Mouse (Mus musculus) embryonic facial prominence, embryonic 13.5 days (tissue): ENCODE measurements around the gene Gng8. TPM values are rescaled to one million over a fixed set of nuclear protein-coding genes. Genes with fewer than 3 reads are reported as not detected.

ENCODE experiments used
- ATAC-seq: fragments of 200-750 bp; cut with Nextera tagmentation; 2 replicates; pipeline ENCODE4 v1.8.0; 2017; ENCODE audit warnings: low read depth; ENCODE audit not compliant: insufficient number of reproducible peaks, insufficient read depth, low FRiP score, low TSS enrichment
- H3K27ac ChIP-seq: fragments of 300-500 bp; sonication (generic); 2 replicates; pipeline ENCODE4 v1.5.1; 2015; ENCODE audit warnings: moderate library complexity, mild to moderate bottlenecking, inconsistent platforms
- H3K27me3 ChIP-seq: fragments of 300-500 bp; sonication (generic); 2 replicates; pipeline ENCODE4 v1.6.1; 2015; ENCODE audit warnings: mild to moderate bottlenecking, inconsistent platforms
- H3K36me3 ChIP-seq: fragments of 300-500 bp; sonication (generic); 2 replicates; pipeline ENCODE4 v1.6.1; 2015; ENCODE audit warnings: mild to moderate bottlenecking, inconsistent platforms
- H3K4me1 ChIP-seq: fragments of 300-500 bp; sonication (generic); 2 replicates; pipeline ENCODE4 v1.6.1; 2015; ENCODE audit warnings: inconsistent platforms
- H3K4me2 ChIP-seq: fragments of 300-500 bp; sonication (generic); 2 replicates; pipeline ENCODE4 v1.6.1; 2015; ENCODE audit warnings: moderate library complexity, mild to moderate bottlenecking, inconsistent platforms
- H3K4me3 ChIP-seq: fragments of 300-500 bp; sonication (generic); 2 replicates; pipeline ENCODE4 v1.5.1; 2015; ENCODE audit warnings: mild to moderate bottlenecking, inconsistent platforms
- H3K9ac ChIP-seq: fragments of 300-500 bp; sonication (generic); 2 replicates; pipeline ENCODE4 v1.6.1; 2015; ENCODE audit warnings: mild to moderate bottlenecking, inconsistent platforms
- H3K9me3 ChIP-seq: fragments of 300-500 bp; sonication (generic); 2 replicates; pipeline ENCODE4 v1.6.1; 2016; ENCODE audit warnings: inconsistent platforms
- WGBS: fragments of 180-500 bp; shearing (Covaris S2); methylation state at CpG from one replicate; pipeline ENCODE4 v1.1.7; 2015; ENCODE audit warnings: mixed read lengths; 5-methylcytosine and 5-hydroxymethylcytosine counted together
- polyA plus RNA-seq: library from polyadenylated mRNA; unstranded; fragments of >200 nt; fragmentation: Nextera tagmentation; extraction: Ambion mirVana; gene quantifications from 2 replicates; pipeline ENCODE4 v1.2.1, GENCODE M21; 2015

The Gng8 gene
- polyA plus RNA-seq: 19.9 and 32.0 TPM in 2 replicates

- under 1% methylated on average over 30 of the region's 30 CpGs for WGBS
- H3K4me1 ChIP-seq: peaks cover 60% of the 10 kb centered on the region
- ATAC-seq: peak; percentile 78
These were observed at the start of gene Gng8 for GRCm38 (mm10) chr7:16891641-16892351. Gene Gng8, plus strand, starts transcription at chr7:16891786.

GRCm38 (mm10) chr7:16842645-16843063, 48.9 kb upstream of the Gng8 start, which contains the start of gene Prkd2:
Gene Prkd2, plus strand, starts transcription at chr7:16842902.
- H3K9me3 ChIP-seq: no peaks in the 10 kb centered on the region
- peak within 1 kb of the TSS; percentile 63 for H3K4me3 ChIP-seq
- WGBS: 1% methylated on average over 32 of the region's 32 CpGs
- peak within 1 kb of the TSS; percentile 90 for H3K27ac ChIP-seq
- peak within 1 kb of the TSS; percentile 94 for H3K4me2 ChIP-seq
- H3K4me1 ChIP-seq: peaks cover 35% of the 10 kb centered on the region
- peak within 1 kb of the TSS; percentile 87 for H3K9ac ChIP-seq
- peaks cover 41% of the 10 kb centered on the region for H3K36me3 ChIP-seq
- ATAC-seq: peak; percentile 69
- no peaks in the 10 kb centered on the region for H3K27me3 ChIP-seq

More at GRCm38 (mm10) chr7:16891641-16892351, at the start of gene Gng8:
- Histone ChIP-seq H3K27ac (peak within 1 kb of the TSS; percentile 98), H3K4me2 (peak within 1 kb of the TSS; percentile 72), H3K9me3 (no peaks in the 10 kb centered on the region), H3K27me3 (peaks cover 9% of the 10 kb centered on the region; the same call in 1 of the 2 replicates), H3K9ac (peak within 1 kb of the TSS; percentile 66), H3K4me3 (peak within 1 kb of the TSS; percentile 44), H3K36me3 (peaks cover 15% of the 10 kb centered on the region)

GRCm38 (mm10) chr7:16843441-16844171, 48.0 kb upstream of the Gng8 start:
- 0 out of 2 replicates have a peak, but pooled peaks have one; percentile 12 for ATAC-seq
- H3K9ac ChIP-seq: peak overlapping the region; percentile 87
- H3K9me3 ChIP-seq: no peaks in the 10 kb centered on the region
- under 1% methylated on average over 33 of the region's 33 CpGs for WGBS
- H3K36me3 ChIP-seq: peaks cover 32% of the 10 kb centered on the region
- H3K4me3 ChIP-seq: peak overlapping the region; percentile 63
- peaks cover 35% of the 10 kb centered on the region for H3K4me1 ChIP-seq
- peak overlapping the region; percentile 94 for H3K4me2 ChIP-seq
- H3K27me3 ChIP-seq: no peaks in the 10 kb centered on the region
- peak overlapping the region; percentile 90 for H3K27ac ChIP-seq

- WGBS: 33% methylated on average over 3 of the region's 3 CpGs
These were observed 46.9 kb upstream of the Gng8 start for GRCm38 (mm10) chr7:16844696-16845071.

GRCm38 (mm10) chr7:16845072-16845819, 46.3 kb upstream of the Gng8 start:
- H3K4me2 ChIP-seq: peak overlapping the region; percentile 94
- no peak for ATAC-seq
- peaks cover 32% of the 10 kb centered on the region for H3K36me3 ChIP-seq
- WGBS: 30% methylated on average over 14 of the region's 14 CpGs
- H3K9ac ChIP-seq: peak overlapping the region; percentile 63
- H3K27ac ChIP-seq: peak overlapping the region; percentile 82
- H3K4me1 ChIP-seq: peaks cover 35% of the 10 kb centered on the region
- no peaks in the 10 kb centered on the region for H3K27me3 ChIP-seq
- H3K4me3 ChIP-seq: peak overlapping the region; percentile 63
- no peaks in the 10 kb centered on the region for H3K9me3 ChIP-seq

More at GRCm38 (mm10) chr7:16844696-16845071, 46.9 kb upstream of the Gng8 start:
- H3K4me3 ChIP-seq: peak overlapping the region; percentile 63
- no peaks in the 10 kb centered on the region for H3K9me3 ChIP-seq
- peak overlapping the region; percentile 94 for H3K4me2 ChIP-seq
- peaks cover 35% of the 10 kb centered on the region for H3K4me1 ChIP-seq
- peak overlapping the region; percentile 63 for H3K9ac ChIP-seq
- H3K36me3 ChIP-seq: peaks cover 32% of the 10 kb centered on the region
- H3K27ac ChIP-seq: peak overlapping the region; percentile 82
- no peaks in the 10 kb centered on the region for H3K27me3 ChIP-seq
- no peak for ATAC-seq

GRCm38 (mm10) chr7:16845820-16846167, 45.8 kb upstream of the Gng8 start:
- no peaks in the 10 kb centered on the region for H3K27me3 ChIP-seq
- H3K9ac ChIP-seq: peak overlapping the region; percentile 63
- no peak for ATAC-seq
- H3K36me3 ChIP-seq: peaks cover 32% of the 10 kb centered on the region
- H3K4me1 ChIP-seq: peaks cover 35% of the 10 kb centered on the region
- peak overlapping the region; percentile 63 for H3K4me3 ChIP-seq
- H3K27ac ChIP-seq: peak overlapping the region; percentile 82
- H3K4me2 ChIP-seq: peak overlapping the region; percentile 94
- WGBS: 37% methylated on average over 10 of the region's 10 CpGs
- H3K9me3 ChIP-seq: no peaks in the 10 kb centered on the region

- no peaks in the 10 kb centered on the region for H3K9me3 ChIP-seq
- H3K4me2 ChIP-seq: no peak overlapping the region
- no peak overlapping the region for H3K9ac ChIP-seq
- H3K36me3 ChIP-seq: peaks cover 29% of the 10 kb centered on the region
- no peak overlapping the region for H3K4me3 ChIP-seq
- H3K27me3 ChIP-seq: no peaks in the 10 kb centered on the region
- 92% methylated on average over 5 of the region's 5 CpGs for WGBS
- H3K4me1 ChIP-seq: peaks cover 33% of the 10 kb centered on the region
- no peak for ATAC-seq
- H3K27ac ChIP-seq: no peak overlapping the region
These were observed 44.8 kb upstream of the Gng8 start for GRCm38 (mm10) chr7:16846775-16847174.

- ATAC-seq: no peak
- H3K36me3 ChIP-seq: peaks cover 35% of the 10 kb centered on the region
These were observed 44.1 kb upstream of the Gng8 start for GRCm38 (mm10) chr7:16847507-16847906.

GRCm38 (mm10) chr7:16848579-16848978, 43.0 kb upstream of the Gng8 start:
- Histone ChIP-seq H3K27ac (no peak overlapping the region), H3K4me2 (no peak overlapping the region), H3K4me1 (peaks cover 25% of the 10 kb centered on the region), H3K4me3 (no peak overlapping the region), H3K27me3 (no peaks in the 10 kb centered on the region), H3K36me3 (peaks cover 44% of the 10 kb centered on the region), H3K9me3 (no peaks in the 10 kb centered on the region), H3K9ac (no peak overlapping the region)
- WGBS: 21% methylated on average over 17 of the region's 17 CpGs
- no peak for ATAC-seq

More at GRCm38 (mm10) chr7:16847507-16847906, 44.1 kb upstream of the Gng8 start:
- WGBS: 87% methylated on average over 19 of the region's 19 CpGs
- Histone ChIP-seq H3K27ac (no peak overlapping the region), H3K27me3 (no peaks in the 10 kb centered on the region), H3K4me1 (peaks cover 25% of the 10 kb centered on the region), H3K9ac (no peak overlapping the region), H3K4me2 (no peak overlapping the region), H3K4me3 (no peak overlapping the region), H3K9me3 (no peaks in the 10 kb centered on the region)

- ATAC-seq: no peak
- H3K4me2 ChIP-seq: no peak overlapping the region
- H3K4me3 ChIP-seq: no peak overlapping the region
- no peaks in the 10 kb centered on the region for H3K27me3 ChIP-seq
- peaks cover 75% of the 10 kb centered on the region for H3K36me3 ChIP-seq
- H3K9me3 ChIP-seq: no peaks in the 10 kb centered on the region
- no peak overlapping the region for H3K27ac ChIP-seq
- no peak overlapping the region for H3K9ac ChIP-seq
- H3K4me1 ChIP-seq: no peaks in the 10 kb centered on the region
- 94% methylated on average over 4 of the region's 4 CpGs for WGBS
These were observed 40.0 kb upstream of the Gng8 start for GRCm38 (mm10) chr7:16851636-16852035.

- Histone ChIP-seq H3K27ac (no peak overlapping the region), H3K27me3 (no peaks in the 10 kb centered on the region), H3K9me3 (no peaks in the 10 kb centered on the region), H3K36me3 (peaks cover 92% of the 10 kb centered on the region), H3K4me2 (no peak overlapping the region), H3K9ac (no peak overlapping the region), H3K4me3 (no peak overlapping the region), H3K4me1 (no peaks in the 10 kb centered on the region)
- ATAC-seq: 0 out of 2 replicates have a peak, but pooled peaks have one; percentile 24
- whole genome bisulfite sequencing: 84% methylated on average over 14 of the region's 14 CpGs
These were observed 38.2 kb upstream of the Gng8 start for GRCm38 (mm10) chr7:16853302-16853831.
